Mouse (Mus musculus) forebrain, embryonic 14.5 days (tissue): ENCODE measurements at regions not wholly inside any gene's neighbourhood (a gene's known extent, or its start where the extent isn't known, plus 50 kb on each side); places are given as distances from the start of the nearest gene placed in this dataset.

Experiments used
- ATAC-seq: fragments of 200-750 bp; cut with Nextera tagmentation; 2 replicates; pipeline ENCODE4 v1.8.0; 2017; ENCODE audit warnings: mild to moderate bottlenecking, moderate library complexity
- DNase-seq: peaks from one replicate; pipeline ENCODE4 v3.0.0-alpha.2; 2015; ENCODE audit warnings: low spot score
- H3K27ac ChIP-seq: fragments of 300-500 bp; sonication (generic); 2 replicates; pipeline ENCODE4 v1.5.1; 2014; ENCODE audit warnings: low read depth, mild to moderate bottlenecking, control low read depth, low read length, moderate library complexity
- H3K27me3 ChIP-seq: fragments of 300-500 bp; sonication (generic); replicated peaks from 2 replicates; pipeline ENCODE4 v1.6.1; 2014; ENCODE audit warnings: low read length, control low read depth, mixed read lengths; ENCODE audit not compliant: control insufficient read depth, insufficient read depth
- H3K36me3 ChIP-seq: fragments of 300-500 bp; sonication (generic); 2 replicates; pipeline ENCODE4 v1.6.1; 2014; ENCODE audit warnings: low read length, control low read depth; ENCODE audit not compliant: control insufficient read depth, insufficient read depth
- H3K4me1 ChIP-seq: fragments of 300-500 bp; sonication (generic); 2 replicates; pipeline ENCODE4 v1.6.1; 2014; ENCODE audit warnings: antibody characterized with exemption, low read length, control low read depth; ENCODE audit not compliant: control insufficient read depth, insufficient read depth
- H3K4me2 ChIP-seq: fragments of 300-500 bp; sonication (generic); 2 replicates; pipeline ENCODE4 v1.6.1; 2014; ENCODE audit warnings: mild to moderate bottlenecking, control low read depth, low read length
- H3K4me3 ChIP-seq: fragments of 300-500 bp; sonication (generic); 2 replicates; pipeline ENCODE4 v1.5.1; 2014; ENCODE audit warnings: low read depth, low read length, control low read depth
- H3K9ac ChIP-seq: fragments of 300-500 bp; sonication (generic); 2 replicates; pipeline ENCODE4 v1.6.1; 2014; ENCODE audit warnings: mild to moderate bottlenecking, low read length, control low read depth, moderate library complexity
- H3K9me3 ChIP-seq: fragments of 300-500 bp; sonication (generic); replicated peaks from 2 replicates; pipeline ENCODE4 v1.6.1; 2016; ENCODE audit warnings: low read length, control low read depth, mixed read lengths; ENCODE audit not compliant: control insufficient read depth
- WGBS: fragments of 180-500 bp; shearing (Covaris S2); extraction: QIAGEN DNeasy Blood & Tissue Kit; methylation state at CpG from one replicate; pipeline ENCODE4 v1.1.7; 2014; 5-methylcytosine and 5-hydroxymethylcytosine counted together

- Histone ChIP-seq H3K9me3 (no peaks in the 10 kb centered on the region), H3K4me1 (no peaks in the 10 kb centered on the region), H3K4me3 (no peak overlapping the region), H3K36me3 (no peaks in the 10 kb centered on the region), H3K9ac (no peak overlapping the region), H3K27ac (no peak overlapping the region), H3K27me3 (no peaks in the 10 kb centered on the region), H3K4me2 (no peak overlapping the region)
- DNase-seq: no peak
- WGBS: 93% methylated on average over 12 of the region's 12 CpGs
- ATAC-seq: no peak
These were observed 216.3 kb upstream of the Cdh5 start for GRCm38 (mm10) chr8:103884873-103885780.

GRCm38 (mm10) chr8:103894589-103894988 lies 206.8 kb upstream of the Cdh5 start:
- H3K9ac ChIP-seq: no peak overlapping the region
- no peak overlapping the region for H3K27ac ChIP-seq
- H3K4me3 ChIP-seq: no peak overlapping the region
- H3K27me3 ChIP-seq: no peaks in the 10 kb centered on the region
- H3K4me1 ChIP-seq: no peaks in the 10 kb centered on the region
- ATAC-seq (peak; percentile 67), DNase-seq (peak; percentile 72)
- no peaks in the 10 kb centered on the region for H3K9me3 ChIP-seq
- H3K36me3 ChIP-seq: no peaks in the 10 kb centered on the region
- H3K4me2 ChIP-seq: no peak overlapping the region
- 73% methylated on average over 6 of the region's 6 CpGs for WGBS

- ATAC-seq (no peak), DNase-seq (no peak)
- Histone ChIP-seq H3K4me1 (no peaks in the 10 kb centered on the region), H3K36me3 (no peaks in the 10 kb centered on the region), H3K4me2 (no peak overlapping the region), H3K9me3 (no peaks in the 10 kb centered on the region), H3K9ac (no peak overlapping the region), H3K27ac (no peak overlapping the region), H3K27me3 (no peaks in the 10 kb centered on the region), H3K4me3 (no peak overlapping the region)
- 91% methylated on average over 6 of the region's 6 CpGs for WGBS
These were observed 206.3 kb upstream of the Cdh5 start for GRCm38 (mm10) chr8:103895132-103895531.

GRCm38 (mm10) chr8:103897463-103897862 lies 204.0 kb upstream of the Cdh5 start:
- H3K4me2 ChIP-seq: no peak overlapping the region
- no peak for DNase-seq
- H3K4me3 ChIP-seq: no peak overlapping the region
- H3K36me3 ChIP-seq: no peaks in the 10 kb centered on the region
- ATAC-seq: no peak
- H3K27ac ChIP-seq: no peak overlapping the region
- H3K9me3 ChIP-seq: no peaks in the 10 kb centered on the region
- H3K9ac ChIP-seq: no peak overlapping the region
- H3K27me3 ChIP-seq: no peaks in the 10 kb centered on the region
- no peaks in the 10 kb centered on the region for H3K4me1 ChIP-seq
- WGBS: 84% methylated on average over 7 of the region's 7 CpGs

- Histone ChIP-seq H3K27ac (no peak overlapping the region), H3K4me1 (no peaks in the 10 kb centered on the region)
- no peak for ATAC-seq
These were observed 198.9 kb upstream of the Cdh5 start for GRCm38 (mm10) chr8:103902516-103902915.

GRCm38 (mm10) chr8:103903635-103904034 lies 197.8 kb upstream of the Cdh5 start:
- Histone ChIP-seq H3K9ac (no peak overlapping the region), H3K4me2 (no peak overlapping the region), H3K27me3 (no peaks in the 10 kb centered on the region), H3K9me3 (no peaks in the 10 kb centered on the region), H3K4me1 (no peaks in the 10 kb centered on the region), H3K36me3 (no peaks in the 10 kb centered on the region), H3K4me3 (no peak overlapping the region), H3K27ac (no peak overlapping the region)
- ATAC-seq (no peak), DNase-seq (no peak)
- WGBS: 90% methylated on average over 5 of the region's 5 CpGs

More at GRCm38 (mm10) chr8:103902516-103902915, 198.9 kb upstream of the Cdh5 start:
- H3K4me3 ChIP-seq: no peak overlapping the region
- DNase-seq: no peak
- 85% methylated on average over 1 of the region's 1 CpGs for WGBS
- no peak overlapping the region for H3K4me2 ChIP-seq
- H3K27me3 ChIP-seq: no peaks in the 10 kb centered on the region
- no peaks in the 10 kb centered on the region for H3K9me3 ChIP-seq
- H3K36me3 ChIP-seq: no peaks in the 10 kb centered on the region
- no peak overlapping the region for H3K9ac ChIP-seq

- no peak overlapping the region for H3K9ac ChIP-seq
- no peaks in the 10 kb centered on the region for H3K27me3 ChIP-seq
- 83% methylated on average over 4 of the region's 4 CpGs for WGBS
- no peak overlapping the region for H3K4me3 ChIP-seq
- no peak overlapping the region for H3K27ac ChIP-seq
- DNase-seq (no peak), ATAC-seq (no peak)
- H3K4me1 ChIP-seq: no peaks in the 10 kb centered on the region
- H3K36me3 ChIP-seq: no peaks in the 10 kb centered on the region
- H3K9me3 ChIP-seq: no peaks in the 10 kb centered on the region
- no peak overlapping the region for H3K4me2 ChIP-seq
These were observed 193.8 kb upstream of the Cdh5 start for GRCm38 (mm10) chr8:103907662-103908061.

GRCm38 (mm10) chr8:103911287-103912015 lies 190.0 kb upstream of the Cdh5 start:
- no peak overlapping the region for H3K4me2 ChIP-seq
- H3K4me1 ChIP-seq: no peaks in the 10 kb centered on the region
- H3K4me3 ChIP-seq: no peak overlapping the region
- no peak overlapping the region for H3K27ac ChIP-seq
- H3K9me3 ChIP-seq: no peaks in the 10 kb centered on the region
- no peak overlapping the region for H3K9ac ChIP-seq
- ATAC-seq: no peak
- H3K27me3 ChIP-seq: no peaks in the 10 kb centered on the region
- no peak for DNase-seq
- 56% methylated on average over 2 of the region's 2 CpGs for WGBS
- H3K36me3 ChIP-seq: no peaks in the 10 kb centered on the region
